Comparison of ENCODE assay signal across 7 mouse cellular contexts in genomic region chr17:45723732-45724573, GRCm38 (mm10). TPM values are rescaled to one million over a fixed set of nuclear protein-coding genes. Genes with fewer than 3 reads are reported as not detected.
DNase-seq lines count a peak whose midpoint lies in the region.

No protein-coding gene starts in this region.

- no peaks in the 10 kb centered on the region for H3K36me3 ChIP-seq in midbrain, embryonic 10.5 days

- H3K4me1 ChIP-seq in midbrain, embryonic 10.5 days = peaks cover 37% of the 10 kb centered on the region

- H3K4me3 ChIP-seq in midbrain, embryonic 10.5 days = peak overlapping the region; percentile 64

- 5% methylated on average over 25 of the region's 25 CpGs for WGBS in midbrain, embryonic 10.5 days

- no peaks in the 10 kb centered on the region for H3K9me3 ChIP-seq in midbrain, embryonic 10.5 days (replicated peaks)

- H3K27ac ChIP-seq in midbrain, embryonic 10.5 days (replicated peaks) = peak overlapping the region; percentile 94

- peak; percentile 75 to 93 for DNase-seq in adrenal gland, adult (ENCODE audit: inconsistent age in 2 of 2, low spot score in 1 of 2)
- peak; percentile 93 to 95 for DNase-seq in cerebellum, postnatal 14 days
- DNase-seq in frontal cortex, postnatal 36 days (ENCODE audit: low spot score in 2 of 2) = peak; percentile 86 to 88
- DNase-seq in hindlimb bud, embryonic 11.5 days (ENCODE audit: extremely low spot score, low read depth, low spot score) = peak; percentile 91
- DNase-seq in left cerebral cortex, postnatal 36 days (ENCODE audit: low spot score in 2 of 2) = peak; percentile 76 to 84
- peak; percentile 90 for DNase-seq in midbrain, embryonic 10.5 days (ENCODE audit: low spot score)
- DNase-seq in right cerebral cortex, postnatal 4 days = peak; percentile 94

- intact Hi-C loops in left cerebral cortex, postnatal 36 days (cut with DNase I) = no loop called here

- H3K27me3 ChIP-seq in midbrain, embryonic 10.5 days (ENCODE audit: low read depth, poor library complexity, severe bottlenecking) = no peaks in the 10 kb centered on the region

RNA-seq across cellular contexts. Expression of gene 1600014C23Rik, which starts 9.7 kb away (rescaled TPM):
- not detected for total RNA-seq in left cerebral cortex, postnatal 36 days (2021)
- 0.48 and 0.58 TPM in 2 replicates for polyA plus RNA-seq in midbrain, embryonic 10.5 days (2016; fragmentation: Nextera tagmentation; extraction: Ambion mirVana)

RNA-seq across cellular contexts. Expression of gene Tmem63b, which starts 37.2 kb away (rescaled TPM):
- total RNA-seq in left cerebral cortex, postnatal 36 days (2021) = 100 to 1,000 TPM; 177 to 186 TPM
- polyA plus RNA-seq in midbrain, embryonic 10.5 days (2016; fragmentation: Nextera tagmentation; extraction: Ambion mirVana) = 60.5 and 82.0 TPM in 2 replicates

RNA-seq across cellular contexts. Expression of gene Mrpl14, which starts 37.8 kb away (rescaled TPM):
- total RNA-seq in left cerebral cortex, postnatal 36 days (2021) = 10 to 100 TPM; 38.3 to 47.5 TPM
- 148 and 155 TPM in 2 replicates for polyA plus RNA-seq in midbrain, embryonic 10.5 days (2016; fragmentation: Nextera tagmentation; extraction: Ambion mirVana)

Comparison
In these comparisons a context has a peak if more than half of its experiments do, and no peak if none do; other contexts are left out.
1. Peak in every context shown above with its lines: DNase-seq, H3K4me3 ChIP-seq and H3K27ac ChIP-seq.